Mouse (Mus musculus) heart, postnatal 25 days (tissue): ENCODE measurements around the gene Col5a1. TPM values are rescaled to one million over a fixed set of nuclear protein-coding genes. Genes with fewer than 3 reads are reported as not detected.

Experiments
- DNase-seq: peaks from one replicate; pipeline ENCODE4 v3.0.0; 2022; ENCODE audit warnings: low spot score
- intact Hi-C: fragments of 180-260 bp; cut with DNase I; formaldehyde crosslinking; loops from one replicate; pipeline ENCODE4 v1.15.1; 2025
- total RNA-seq, 2 experiments: library from RNA; stranded (reverse); gene quantifications; 2 replicates each; pipeline ENCODE4 v1.2.3; 2021

Col5a1 gene
- total RNA-seq, 2 experiments from 2014 or later: 50.0 to 58.3 TPM

- intact Hi-C loops: no loop called here
- no peak for DNase-seq
Measured at GRCm38 (mm10) chr2:28064339-28065080, 178.3 kb downstream of the Col5a1 start.

GRCm38 (mm10) chr2:28065081-28065651 is 178.9 kb downstream of the Col5a1 start:
- DNase-seq: no peak
- intact Hi-C loops: no loop called here

- intact Hi-C loops: no loop called here
- DNase-seq: no peak
Measured at GRCm38 (mm10) chr2:28066686-28067085, 180.5 kb downstream of the Col5a1 start.

- intact Hi-C loops: no loop called here
- DNase-seq: no peak
Measured at GRCm38 (mm10) chr2:28067175-28067574, 180.9 kb downstream of the Col5a1 start.

GRCm38 (mm10) chr2:28067821-28068536 is 181.8 kb downstream of the Col5a1 start:
- intact Hi-C loops: no loop called here
- DNase-seq: no peak

- intact Hi-C loops: no loop called here
- no peak for DNase-seq
Measured at GRCm38 (mm10) chr2:28068537-28068878, 182.3 kb downstream of the Col5a1 start.

- DNase-seq: no peak
- intact Hi-C loops: no loop called here
Measured at GRCm38 (mm10) chr2:28075616-28076187, 189.5 kb downstream of the Col5a1 start.

GRCm38 (mm10) chr2:28084768-28085167 is 198.5 kb downstream of the Col5a1 start, which contains the start of gene Fcnb:
Fcnb (minus strand) TSS chr2:28084885.
- no peak for DNase-seq
- intact Hi-C loops: no loop called here

GRCm38 (mm10) chr2:28086112-28086511 is 199.9 kb downstream of the Col5a1 start:
- intact Hi-C loops: no loop called here
- no peak for DNase-seq

- intact Hi-C loops: no loop called here
- DNase-seq: no peak
Measured at GRCm38 (mm10) chr2:28089095-28089494, 202.9 kb downstream of the Col5a1 start.

Other genes starting within 250 kb of the Col5a1 start
- 10 to 100 TPM; 41.5 to 45.9 TPM for gene Rxra, start 210.0 kb upstream of the Col5a1 start, total RNA-seq
- gene Fcnb, start 198.5 kb downstream of the Col5a1 start, total RNA-seq: not detected